Mouse (Mus musculus): ENCODE data around the gene Higd1a. TPM values are rescaled to one million over a fixed set of nuclear protein-coding genes. Genes with fewer than 3 reads are reported as not detected.

Gene Higd1a
- polyA plus RNA-seq, 1 experiment from 2014 or later = 243 TPM

- Histone ChIP-seq H3K4me2 (peak overlapping the region; percentile 86), H3K27me3 (ENCODE audit: control insufficient read depth, insufficient read depth, low read length) (no peaks in the 10 kb centered on the region), H3K27ac (ENCODE audit: low read depth, low read length) (peak overlapping the region; percentile 99), H3K4me1 (ENCODE audit: control insufficient read depth, insufficient read depth, low read length) (0 out of 2 replicates have a peak, but pooled peaks cover 4% of the 10 kb centered on the region), H3K36me3 (ENCODE audit: control insufficient read depth, insufficient read depth, low read length) (no peaks in the 10 kb centered on the region; the same call in 1 of the 2 replicates), H3K9ac (ENCODE audit: low read depth, low read length) (peak overlapping the region; percentile 96), H3K4me3 (ENCODE audit: low read depth, low read length) (peak overlapping the region; percentile 96), H3K9me3 (replicated peaks; ENCODE audit: control insufficient read depth, low read length) (no peaks in the 10 kb centered on the region)
- under 1% methylated on average over 68 of the region's 70 CpGs for WGBS (ENCODE audit: insufficient replicate concordance)
- ATAC-seq (replicated peaks; ENCODE audit: insufficient number of reproducible peaks, low FRiP score, low TSS enrichment) = peak; percentile 99
Measured at GRCm38 (mm10) chr9:121857474-121858152, 549 bp downstream of the Higd1a start.

GRCm38 (mm10) chr9:121856649-121857416 lies 1.3 kb downstream of the Higd1a start:
- WGBS (ENCODE audit: insufficient replicate concordance) = 3% methylated on average over 39 of the region's 39 CpGs
- peak overlapping the region; percentile 99 for H3K27ac ChIP-seq (ENCODE audit: low read depth, low read length)
- peak; percentile 40; the same call in 1 of the 2 replicates for ATAC-seq (replicated peaks; ENCODE audit: insufficient number of reproducible peaks, low FRiP score, low TSS enrichment)

GRCm38 (mm10) chr9:121854246-121854645 lies 3.9 kb downstream of the Higd1a start:
- H3K36me3 ChIP-seq (ENCODE audit: control insufficient read depth, insufficient read depth, low read length) = peaks cover 2% of the 10 kb centered on the region; the same call in 1 of the 2 replicates
- H3K4me2 ChIP-seq = no peak overlapping the region
- 0 out of 2 replicates have a peak, but pooled peaks cover 4% of the 10 kb centered on the region for H3K4me1 ChIP-seq (ENCODE audit: control insufficient read depth, insufficient read depth, low read length)
- 87% methylated on average over 3 of the region's 3 CpGs for WGBS (ENCODE audit: insufficient replicate concordance)
- no peaks in the 10 kb centered on the region for H3K9me3 ChIP-seq (replicated peaks; ENCODE audit: control insufficient read depth, low read length)
- no peak overlapping the region for H3K4me3 ChIP-seq (ENCODE audit: low read depth, low read length)
- no peak for ATAC-seq (replicated peaks; ENCODE audit: insufficient number of reproducible peaks, low FRiP score, low TSS enrichment)
- no peak overlapping the region for H3K27ac ChIP-seq (ENCODE audit: low read depth, low read length)
- no peaks in the 10 kb centered on the region for H3K27me3 ChIP-seq (ENCODE audit: control insufficient read depth, insufficient read depth, low read length)
- H3K9ac ChIP-seq (ENCODE audit: low read depth, low read length) = no peak overlapping the region

More at GRCm38 (mm10) chr9:121856649-121857416, 1.3 kb downstream of the Higd1a start:
- no peaks in the 10 kb centered on the region for H3K27me3 ChIP-seq (ENCODE audit: control insufficient read depth, insufficient read depth, low read length)
- H3K9ac ChIP-seq (ENCODE audit: low read depth, low read length) = peak overlapping the region; percentile 96
- H3K4me3 ChIP-seq (ENCODE audit: low read depth, low read length) = peak overlapping the region; percentile 96
- no peaks in the 10 kb centered on the region; the same call in 1 of the 2 replicates for H3K36me3 ChIP-seq (ENCODE audit: control insufficient read depth, insufficient read depth, low read length)
- peak overlapping the region; percentile 86 for H3K4me2 ChIP-seq
- no peaks in the 10 kb centered on the region for H3K9me3 ChIP-seq (replicated peaks; ENCODE audit: control insufficient read depth, low read length)
- H3K4me1 ChIP-seq (ENCODE audit: control insufficient read depth, insufficient read depth, low read length) = 0 out of 2 replicates have a peak, but pooled peaks cover 4% of the 10 kb centered on the region

GRCm38 (mm10) chr9:121847842-121848241 lies 10.3 kb downstream of the Higd1a start:
- no peak for ATAC-seq (replicated peaks; ENCODE audit: insufficient number of reproducible peaks, low FRiP score, low TSS enrichment)

GRCm38 (mm10) chr9:121847138-121847537 lies 11.0 kb downstream of the Higd1a start:
- WGBS (ENCODE audit: insufficient replicate concordance) = 95% methylated on average over 4 of the region's 4 CpGs
- no peak overlapping the region for H3K4me3 ChIP-seq (ENCODE audit: low read depth, low read length)
- H3K9me3 ChIP-seq (replicated peaks; ENCODE audit: control insufficient read depth, low read length) = no peaks in the 10 kb centered on the region
- H3K9ac ChIP-seq (ENCODE audit: low read depth, low read length) = no peak overlapping the region
- H3K27me3 ChIP-seq (ENCODE audit: control insufficient read depth, insufficient read depth, low read length) = no peaks in the 10 kb centered on the region
- no peak for ATAC-seq (replicated peaks; ENCODE audit: insufficient number of reproducible peaks, low FRiP score, low TSS enrichment)
- H3K27ac ChIP-seq (ENCODE audit: low read depth, low read length) = no peak overlapping the region
- H3K4me2 ChIP-seq = no peak overlapping the region
- 0 out of 2 replicates have a peak, but pooled peaks cover 2% of the 10 kb centered on the region for H3K36me3 ChIP-seq (ENCODE audit: control insufficient read depth, insufficient read depth, low read length)
- H3K4me1 ChIP-seq (ENCODE audit: control insufficient read depth, insufficient read depth, low read length) = no peaks in the 10 kb centered on the region

More at GRCm38 (mm10) chr9:121847842-121848241, 10.3 kb downstream of the Higd1a start:
- 69% methylated on average over 5 of the region's 5 CpGs for WGBS (ENCODE audit: insufficient replicate concordance)
- no peak overlapping the region for H3K4me3 ChIP-seq (ENCODE audit: low read depth, low read length)
- H3K36me3 ChIP-seq (ENCODE audit: control insufficient read depth, insufficient read depth, low read length) = 0 out of 2 replicates have a peak, but pooled peaks cover 2% of the 10 kb centered on the region
- H3K27me3 ChIP-seq (ENCODE audit: control insufficient read depth, insufficient read depth, low read length) = no peaks in the 10 kb centered on the region
- H3K9ac ChIP-seq (ENCODE audit: low read depth, low read length) = no peak overlapping the region
- H3K27ac ChIP-seq (ENCODE audit: low read depth, low read length) = no peak overlapping the region
- H3K4me1 ChIP-seq (ENCODE audit: control insufficient read depth, insufficient read depth, low read length) = no peaks in the 10 kb centered on the region
- no peaks in the 10 kb centered on the region for H3K9me3 ChIP-seq (replicated peaks; ENCODE audit: control insufficient read depth, low read length)
- H3K4me2 ChIP-seq = no peak overlapping the region

GRCm38 (mm10) chr9:121846526-121847118 lies 11.5 kb downstream of the Higd1a start:
- WGBS (ENCODE audit: insufficient replicate concordance) = 48% methylated on average over 10 of the region's 10 CpGs
- H3K4me3 ChIP-seq (ENCODE audit: low read depth, low read length) = no peak overlapping the region
- H3K27me3 ChIP-seq (ENCODE audit: control insufficient read depth, insufficient read depth, low read length) = no peaks in the 10 kb centered on the region
- no peak for ATAC-seq (replicated peaks; ENCODE audit: insufficient number of reproducible peaks, low FRiP score, low TSS enrichment)
- no peaks in the 10 kb centered on the region for H3K9me3 ChIP-seq (replicated peaks; ENCODE audit: control insufficient read depth, low read length)
- no peak overlapping the region for H3K9ac ChIP-seq (ENCODE audit: low read depth, low read length)
- no peak overlapping the region for H3K4me2 ChIP-seq
- H3K4me1 ChIP-seq (ENCODE audit: control insufficient read depth, insufficient read depth, low read length) = no peaks in the 10 kb centered on the region
- 0 out of 2 replicates have a peak, but pooled peaks cover 2% of the 10 kb centered on the region for H3K36me3 ChIP-seq (ENCODE audit: control insufficient read depth, insufficient read depth, low read length)
- H3K27ac ChIP-seq (ENCODE audit: low read depth, low read length) = no peak overlapping the region

GRCm38 (mm10) chr9:121842914-121843313 lies 15.2 kb downstream of the Higd1a start:
- no peak for ATAC-seq (replicated peaks; ENCODE audit: insufficient number of reproducible peaks, low FRiP score, low TSS enrichment)
- no peaks in the 10 kb centered on the region for H3K36me3 ChIP-seq (ENCODE audit: control insufficient read depth, insufficient read depth, low read length)
- no peak overlapping the region for H3K9ac ChIP-seq (ENCODE audit: low read depth, low read length)
- no peaks in the 10 kb centered on the region for H3K9me3 ChIP-seq (replicated peaks; ENCODE audit: control insufficient read depth, low read length)
- no peak overlapping the region for H3K27ac ChIP-seq (ENCODE audit: low read depth, low read length)
- 94% methylated on average over 2 of the region's 2 CpGs for WGBS (ENCODE audit: insufficient replicate concordance)
- no peak overlapping the region for H3K4me2 ChIP-seq
- no peaks in the 10 kb centered on the region for H3K27me3 ChIP-seq (ENCODE audit: control insufficient read depth, insufficient read depth, low read length)
- H3K4me3 ChIP-seq (ENCODE audit: low read depth, low read length) = no peak overlapping the region
- H3K4me1 ChIP-seq (ENCODE audit: control insufficient read depth, insufficient read depth, low read length) = peaks cover 3% of the 10 kb centered on the region; the same call in 1 of the 2 replicates

- no peaks in the 10 kb centered on the region for H3K27me3 ChIP-seq (ENCODE audit: control insufficient read depth, insufficient read depth, low read length)
- 0 out of 2 replicates have a peak, but pooled peaks cover 2% of the 10 kb centered on the region for H3K9me3 ChIP-seq (replicated peaks; ENCODE audit: control insufficient read depth, low read length)
- ATAC-seq (replicated peaks; ENCODE audit: insufficient number of reproducible peaks, low FRiP score, low TSS enrichment) = no peak
- H3K27ac ChIP-seq (ENCODE audit: low read depth, low read length) = no peak overlapping the region
- peaks cover 3% of the 10 kb centered on the region; the same call in 1 of the 2 replicates for H3K4me1 ChIP-seq (ENCODE audit: control insufficient read depth, insufficient read depth, low read length)
- H3K4me2 ChIP-seq = peak overlapping the region; percentile 74
- peak overlapping the region; percentile 44 for H3K4me3 ChIP-seq (ENCODE audit: low read depth, low read length)
- H3K36me3 ChIP-seq (ENCODE audit: control insufficient read depth, insufficient read depth, low read length) = no peaks in the 10 kb centered on the region
- WGBS (ENCODE audit: insufficient replicate concordance) = 40% methylated on average over 7 of the region's 7 CpGs
- H3K9ac ChIP-seq (ENCODE audit: low read depth, low read length) = peak overlapping the region; percentile 39
Measured at GRCm38 (mm10) chr9:121839622-121839965, 18.6 kb downstream of the Higd1a start.

All from heart, embryonic 11.5 days (tissue).